Mouse (Mus musculus) forebrain, embryonic 11.5 days (tissue): ENCODE results near the gene Mtln. TPM values are rescaled to one million over a fixed set of nuclear protein-coding genes. Genes with fewer than 3 reads are reported as not detected.

Experiments used
- ATAC-seq: fragments of 200-750 bp; cut with Nextera tagmentation; replicated peaks from 2 replicates; pipeline ENCODE4 v1.8.0; 2017; ENCODE audit warnings: moderate TSS enrichment; ENCODE audit not compliant: low FRiP score
- DNase-seq: peaks from one replicate; pipeline ENCODE4 v3.0.0-alpha.2; 2017; ENCODE audit warnings: low spot score
- H3K27ac ChIP-seq: fragments of 300-500 bp; sonication (generic); 2 replicates; pipeline ENCODE4 v1.5.1; 2014; ENCODE audit warnings: low read depth, low read length
- H3K27me3 ChIP-seq: fragments of 300-500 bp; sonication (generic); 2 replicates; pipeline ENCODE4 v1.6.1; 2014; ENCODE audit warnings: mild to moderate bottlenecking, low read length, mixed read lengths; ENCODE audit not compliant: control insufficient read depth, insufficient read depth
- H3K36me3 ChIP-seq: fragments of 300-500 bp; sonication (generic); 2 replicates; pipeline ENCODE4 v1.6.1; 2014; ENCODE audit warnings: mild to moderate bottlenecking, low read length, moderate library complexity, mixed read lengths; ENCODE audit not compliant: control insufficient read depth, insufficient read depth
- H3K4me1 ChIP-seq: fragments of 300-500 bp; sonication (generic); replicated peaks from 2 replicates; pipeline ENCODE4 v1.6.1; 2014; ENCODE audit warnings: low read length, mixed read lengths; ENCODE audit not compliant: control insufficient read depth, insufficient read depth
- H3K4me2 ChIP-seq: fragments of 300-500 bp; sonication (generic); 2 replicates; pipeline ENCODE4 v1.6.1; 2014; ENCODE audit warnings: low read depth, mild to moderate bottlenecking, low read length, moderate library complexity, mixed read lengths; ENCODE audit not compliant: severe bottlenecking
- H3K4me3 ChIP-seq: fragments of 300-500 bp; sonication (generic); 2 replicates; pipeline ENCODE4 v1.5.1; 2014; ENCODE audit warnings: low read depth, low read length
- H3K9ac ChIP-seq: fragments of 300-500 bp; sonication (generic); 2 replicates; pipeline ENCODE4 v1.6.1; 2014; ENCODE audit warnings: low read length
- H3K9me3 ChIP-seq: fragments of 300-500 bp; sonication (generic); 2 replicates; pipeline ENCODE4 v1.6.1; 2016; ENCODE audit warnings: low read length, mixed read lengths; ENCODE audit not compliant: control insufficient read depth
- WGBS: fragments of 180-500 bp; shearing (Covaris S2); extraction: QIAGEN DNeasy Blood & Tissue Kit; methylation state at CpG from one replicate; pipeline ENCODE4 v1.1.7; 2014; 5-methylcytosine and 5-hydroxymethylcytosine counted together
- polyA plus RNA-seq: library from polyadenylated mRNA; unstranded; fragments of >200 nt; fragmentation: Nextera tagmentation; extraction: Ambion mirVana; gene quantifications from 2 replicates; pipeline ENCODE4 v1.2.1, GENCODE M21; 2014

The Mtln gene
- polyA plus RNA-seq, 1 experiment from 2014 or later = 34.7 TPM

DNA sequence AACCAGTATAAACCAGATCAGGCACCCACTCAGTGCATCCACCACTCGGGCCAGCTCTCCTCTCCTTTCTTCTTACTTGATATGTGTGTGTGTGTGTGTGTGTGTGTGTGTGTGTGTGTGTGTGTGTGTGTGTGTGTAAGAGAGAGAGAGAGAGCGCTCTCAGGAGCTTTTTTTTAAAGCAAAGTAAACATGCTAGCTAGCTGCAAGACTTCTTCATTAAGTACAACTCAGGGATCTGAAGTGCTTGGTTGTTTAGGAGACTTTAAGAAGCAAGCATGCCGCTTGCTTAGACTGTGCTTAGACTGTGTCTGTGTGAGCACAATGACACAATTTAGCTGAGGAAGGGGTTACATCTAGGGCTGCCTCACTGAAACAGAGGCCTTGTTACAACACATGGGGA, 49.7 kb downstream of the Mtln start:
- Histone ChIP-seq H3K4me1 (no peaks in the 10 kb centered on the region), H3K4me2 (no peak overlapping the region), H3K36me3 (no peaks in the 10 kb centered on the region), H3K9ac (no peak overlapping the region), H3K9me3 (no peaks in the 10 kb centered on the region), H3K27ac (no peak overlapping the region), H3K4me3 (no peak overlapping the region), H3K27me3 (no peaks in the 10 kb centered on the region)
- ATAC-seq = no peak
- 91% methylated on average over 3 of the region's 3 CpGs for WGBS
- DNase-seq = no peak

Other genes starting within 250 kb of the Mtln start
- gene Zfp661, start 205.4 kb downstream of the Mtln start, polyA plus RNA-seq = 7.2 and 8.9 TPM in 2 replicates
- 159 and 167 TPM in 2 replicates for gene Mrps5, start 205.3 kb downstream of the Mtln start, polyA plus RNA-seq
- 0.24 and 2.0 TPM in 2 replicates for gene Mal, start 135.8 kb downstream of the Mtln start, polyA plus RNA-seq
- gene Mall, start 62.6 kb downstream of the Mtln start, polyA plus RNA-seq = 1.1 and 1.2 TPM in 2 replicates
- gene Nphp1, start 3.6 kb downstream of the Mtln start, polyA plus RNA-seq = 34.1 and 36.0 TPM in 2 replicates
- 59.1 and 67.0 TPM in 2 replicates for gene Bub1, start 39.4 kb upstream of the Mtln start, polyA plus RNA-seq
- 0.12 TPM in 1 of 2 replicates, not detected in the other for gene Acoxl, start 46.4 kb upstream of the Mtln start, polyA plus RNA-seq